Mouse (Mus musculus) bone marrow macrophage, adult 2 months (primary cell): ENCODE measurements around the gene Cgnl1.

Experiments
- CTCF ChIP-seq: IDR thresholded peaks from 2 replicates; pipeline ENCODE4 v1.5.1; 2012; ENCODE audit warnings: low read depth, mild to moderate bottlenecking, low read length, moderate library complexity
- POLR2A ChIP-seq: IDR thresholded peaks from 2 replicates; pipeline ENCODE4 v1.6.1; 2012; ENCODE audit warnings: mild to moderate bottlenecking, low read depth, low read length, borderline replicate concordance

DNA sequence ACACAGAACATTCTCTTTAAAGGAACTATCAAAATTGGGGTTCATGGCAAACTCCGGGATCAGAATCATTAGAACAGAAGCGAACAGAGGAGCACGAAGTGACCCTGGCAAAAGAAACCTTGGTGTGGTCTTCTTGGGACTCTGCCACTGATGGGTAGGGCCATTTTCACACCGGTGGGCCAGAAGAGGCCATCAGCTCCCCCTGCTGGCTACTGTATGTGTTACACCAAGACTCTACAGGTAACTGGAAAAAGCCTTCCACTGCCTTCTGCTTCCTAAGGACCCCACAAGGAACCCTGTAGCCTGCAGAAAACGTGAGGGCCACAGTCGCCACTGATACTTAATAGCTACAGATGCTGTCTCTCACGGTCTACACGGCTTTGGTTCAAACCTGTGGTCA is 154.0 kb downstream of the Cgnl1 start:
- TF ChIP-seq POLR2A (no peak), CTCF (peak; percentile 85)
